Mouse (Mus musculus) heart, adult 2 months (tissue): ENCODE measurements at regions not wholly inside any gene's neighbourhood (a gene's known extent, or its start where the extent isn't known, plus 50 kb on each side); places are given as distances from the start of the nearest gene placed in this dataset.

Source experiments
- DNase-seq, 2 experiments: peaks; one replicate each; pipeline ENCODE4 v3.0.0; 2021
- H3K27ac ChIP-seq: fragments of 200-600 bp; 2 replicates; pipeline ENCODE4 v1.8.1; 2022
- H3K27me3 ChIP-seq: fragments of 200-500 bp; 2 replicates; pipeline ENCODE4 v1.6.1; 2012; ENCODE audit warnings: mild to moderate bottlenecking, low read length, inconsistent platforms, mixed read lengths; ENCODE audit not compliant: control insufficient read depth, insufficient read depth
- H3K36me3 ChIP-seq: fragments of 200-500 bp; 2 replicates; pipeline ENCODE4 v1.6.1; 2012; ENCODE audit warnings: low read length, inconsistent platforms; ENCODE audit not compliant: control insufficient read depth, insufficient read depth
- H3K4me1 ChIP-seq: fragments of 200-500 bp; 2 replicates; pipeline ENCODE4 v1.6.1; 2011; ENCODE audit warnings: low read length; ENCODE audit not compliant: control insufficient read depth, insufficient read depth
- H3K4me3 ChIP-seq: fragments of 200-600 bp; 2 replicates; pipeline ENCODE4 v1.8.1; 2022
- H3K79me2 ChIP-seq: fragments of 200-500 bp; replicated peaks from 2 replicates; pipeline ENCODE4 v1.6.1; 2012; ENCODE audit warnings: mild to moderate bottlenecking, inconsistent platforms, low read length, moderate library complexity, mixed read lengths; ENCODE audit not compliant: control insufficient read depth, insufficient read depth
- H3K9ac ChIP-seq: fragments of 200-500 bp; 2 replicates; pipeline ENCODE4 v1.6.1; 2012; ENCODE audit warnings: low read depth, mild to moderate bottlenecking, control low read depth, inconsistent platforms, low read length, mixed read lengths
- CTCF ChIP-seq: fragments of 200-600 bp; IDR thresholded peaks from 2 replicates; pipeline ENCODE4 v1.8.1; 2022; ENCODE audit warnings: antibody characterized with exemption, mild to moderate bottlenecking, moderate library complexity
- EP300 ChIP-seq: fragments of 200-500 bp; IDR thresholded peaks from 2 replicates; pipeline ENCODE4 v1.6.1; 2011; ENCODE audit warnings: low read depth, low read length, control low read depth; ENCODE audit not compliant: insufficient read depth
- POLR2A ChIP-seq: fragments of 200-500 bp; IDR thresholded peaks from 2 replicates; pipeline ENCODE4 v1.6.1; 2011; ENCODE audit warnings: mild to moderate bottlenecking, low read depth, low read length, control low read depth; ENCODE audit not compliant: insufficient read depth
- whole genome bisulfite sequencing: fragments of 180-500 bp; shearing (Covaris S2); methylation state at CpG from one replicate; pipeline ENCODE4 v1.1.7; 2018; 5-methylcytosine and 5-hydroxymethylcytosine counted together
- intact Hi-C: fragments of 180-260 bp; cut with DNase I; formaldehyde crosslinking; loops from one replicate; pipeline ENCODE4 v1.15.1; 2025

DNA sequence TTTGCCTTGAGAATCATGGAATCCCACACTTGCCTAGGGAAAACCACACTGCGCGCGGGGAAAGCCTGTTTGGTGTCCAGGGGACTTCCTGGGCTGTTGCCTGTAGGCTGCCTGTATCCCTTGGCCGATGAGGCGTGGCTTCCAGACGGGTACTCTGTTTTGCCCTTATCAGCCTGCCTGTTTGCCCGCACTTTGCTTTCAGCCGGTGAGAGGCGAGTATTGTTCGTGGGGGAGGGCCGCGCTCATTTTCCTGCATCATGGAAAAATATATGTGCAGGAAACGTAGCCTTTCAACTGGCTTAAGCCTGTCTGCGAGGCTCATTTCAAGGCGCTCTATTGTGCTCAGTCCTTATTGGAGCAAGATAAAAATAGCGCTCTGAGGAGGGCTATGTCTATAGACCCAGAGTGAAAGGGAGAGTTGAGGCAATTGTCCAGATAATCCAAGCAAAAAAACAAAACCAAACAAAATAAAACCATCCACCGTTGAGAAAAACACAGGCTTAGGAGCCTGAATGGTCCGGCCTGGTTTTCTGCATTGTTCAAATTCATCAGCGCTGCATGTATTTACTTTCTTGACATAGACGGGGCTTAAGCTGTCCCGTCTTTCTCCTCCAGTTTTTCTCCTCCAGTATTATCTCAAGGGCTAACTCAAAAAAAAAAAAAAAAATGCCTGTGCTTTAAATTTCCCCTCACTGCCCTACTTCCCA lies 67.9 kb downstream of the Klf5 start:
- Histone ChIP-seq H3K79me2 (no peaks in the 10 kb centered on the region), H3K36me3 (no peaks in the 10 kb centered on the region), H3K9ac (no peak overlapping the region), H3K27me3 (no peaks in the 10 kb centered on the region), H3K27ac (no peak overlapping the region), H3K4me3 (no peak overlapping the region), H3K4me1 (no peaks in the 10 kb centered on the region)
- 26% methylated on average over 21 of the region's 21 CpGs for WGBS
- no peak for DNase-seq
- TF ChIP-seq CTCF (no peak), POLR2A (no peak), EP300 (no peak)
- intact Hi-C loops, result no loop called here

DNA sequence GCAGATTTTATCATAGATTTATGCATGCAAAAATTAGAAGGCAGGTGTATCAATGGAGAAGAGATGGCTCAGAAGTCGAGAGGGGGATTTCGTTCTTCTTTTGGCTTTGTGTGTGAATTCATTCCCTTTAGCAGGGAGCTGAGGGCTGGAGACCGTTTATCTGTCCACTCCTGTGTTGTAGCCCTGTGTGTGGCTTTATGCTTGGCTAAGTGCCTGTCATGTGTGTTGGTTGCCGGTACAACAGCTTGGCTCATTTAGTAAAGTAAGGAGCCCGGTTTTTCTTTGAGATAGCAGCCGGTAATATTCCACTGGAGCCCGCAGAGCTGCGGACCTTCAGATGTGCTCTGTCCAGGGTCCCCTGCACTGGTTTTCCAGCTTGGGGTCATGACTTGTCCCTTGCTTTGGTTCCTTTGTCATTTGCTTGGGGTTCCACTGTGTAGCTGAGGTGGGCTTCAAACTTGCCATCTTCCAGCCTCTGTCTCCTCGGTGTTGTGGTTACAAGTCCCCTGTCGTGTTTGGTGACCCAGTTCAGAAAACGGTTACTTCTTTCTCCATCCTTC lies 68.6 kb downstream of the Klf5 start:
- TF ChIP-seq POLR2A (no peak), EP300 (no peak), CTCF (no peak)
- no peak overlapping the region for H3K27ac ChIP-seq
- no peaks in the 10 kb centered on the region for H3K36me3 ChIP-seq
- no peaks in the 10 kb centered on the region for H3K4me1 ChIP-seq
- WGBS, result 51% methylated on average over 11 of the region's 11 CpGs
- H3K9ac ChIP-seq, result no peak overlapping the region
- no peak for DNase-seq
- no peaks in the 10 kb centered on the region for H3K27me3 ChIP-seq
- no peaks in the 10 kb centered on the region for H3K79me2 ChIP-seq
- intact Hi-C loops, result no loop called here
- H3K4me3 ChIP-seq, result no peak overlapping the region

DNA sequence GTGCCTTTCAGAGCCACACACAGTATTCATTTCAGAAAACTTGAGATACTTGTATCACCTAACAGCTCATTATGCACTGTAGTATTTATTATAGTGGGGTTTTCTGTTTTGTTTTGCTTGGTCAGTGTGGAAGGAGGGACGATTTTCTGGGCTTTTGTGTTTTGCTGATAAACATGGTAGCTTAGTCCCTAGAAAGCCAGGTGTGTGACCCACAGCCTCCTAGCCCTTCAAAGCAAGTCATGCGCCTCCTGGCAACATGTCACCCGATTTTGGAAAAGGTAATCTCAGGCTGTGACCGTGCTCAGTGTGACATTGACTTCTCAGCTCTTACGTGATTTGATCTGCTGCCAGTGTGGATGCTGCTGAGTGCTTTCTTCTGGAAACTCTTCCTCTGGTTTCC lies 70.9 kb downstream of the Klf5 start:
- WGBS, result 63% methylated on average over 5 of the region's 5 CpGs
- H3K27ac ChIP-seq, result no peak overlapping the region
- no peaks in the 10 kb centered on the region for H3K79me2 ChIP-seq
- intact Hi-C loops, result no loop called here
- H3K27me3 ChIP-seq, result no peaks in the 10 kb centered on the region
- no peaks in the 10 kb centered on the region for H3K4me1 ChIP-seq
- TF ChIP-seq EP300 (no peak), CTCF (no peak), POLR2A (no peak)
- no peaks in the 10 kb centered on the region for H3K36me3 ChIP-seq
- H3K9ac ChIP-seq, result no peak overlapping the region
- no peak for DNase-seq
- no peak overlapping the region for H3K4me3 ChIP-seq

DNA sequence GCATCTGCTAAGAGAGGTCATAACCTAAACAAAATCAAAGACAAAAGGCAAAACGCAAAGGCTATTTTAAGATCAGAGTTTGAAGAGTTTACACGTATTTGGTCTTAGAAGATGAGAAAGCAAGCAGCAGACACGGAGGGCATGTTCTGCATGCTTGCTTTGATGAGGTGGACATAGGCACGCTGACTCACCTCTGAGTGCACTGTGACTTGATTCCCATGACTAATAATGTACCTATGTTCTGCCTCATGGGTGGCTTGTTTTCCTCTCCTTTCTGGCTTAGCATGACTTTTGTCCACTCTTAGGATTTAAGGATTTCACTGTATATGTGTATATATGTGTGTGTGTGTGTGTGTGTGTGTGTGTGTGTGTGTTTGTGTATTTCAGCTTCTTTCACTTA lies 75.2 kb downstream of the Klf5 start:
- Histone ChIP-seq H3K79me2 (no peaks in the 10 kb centered on the region), H3K4me3 (no peak overlapping the region), H3K4me1 (no peaks in the 10 kb centered on the region), H3K27ac (no peak overlapping the region), H3K36me3 (no peaks in the 10 kb centered on the region), H3K9ac (no peak overlapping the region), H3K27me3 (no peaks in the 10 kb centered on the region)
- TF ChIP-seq CTCF, result no peak
- no peak for DNase-seq
- 62% methylated on average over 4 of the region's 4 CpGs for WGBS
- intact Hi-C loops, result no loop called here

DNA sequence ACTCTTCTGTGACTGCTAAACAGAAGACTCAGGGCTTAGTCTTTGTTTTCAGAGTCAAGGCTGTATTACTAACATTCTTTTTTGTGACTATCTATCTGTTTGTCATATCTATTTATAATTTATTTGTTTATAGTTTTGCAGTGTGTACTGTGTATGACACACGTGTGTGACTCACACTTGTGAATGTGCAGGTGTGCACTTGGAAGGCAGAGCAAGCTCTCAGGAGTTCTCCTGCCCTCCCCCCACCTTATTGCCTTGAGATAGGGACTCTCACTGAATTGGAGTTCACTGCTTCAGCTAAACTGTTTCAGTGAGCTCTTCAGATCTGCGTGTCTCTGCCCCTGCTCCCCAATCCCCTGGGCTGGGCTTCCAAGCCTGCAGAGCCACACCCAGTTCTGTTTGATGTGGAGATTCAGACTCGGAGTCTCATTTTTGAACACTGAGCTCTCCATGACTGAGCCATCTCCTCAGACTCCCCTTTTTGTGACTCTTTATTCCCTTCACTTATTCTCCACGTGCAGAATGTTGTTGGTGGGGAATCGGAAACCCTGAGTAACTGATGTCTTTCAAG lies 76.6 kb downstream of the Klf5 start:
- no peaks in the 10 kb centered on the region for H3K27me3 ChIP-seq
- WGBS, result 56% methylated on average over 5 of the region's 5 CpGs
- H3K36me3 ChIP-seq, result no peaks in the 10 kb centered on the region
- no peak for TF ChIP-seq EP300
- no peak for TF ChIP-seq POLR2A
- TF ChIP-seq CTCF, result no peak
- DNase-seq, result no peak
- no peaks in the 10 kb centered on the region for H3K79me2 ChIP-seq
- no peak overlapping the region for H3K4me3 ChIP-seq
- H3K9ac ChIP-seq, result no peak overlapping the region
- no peak overlapping the region for H3K27ac ChIP-seq
- H3K4me1 ChIP-seq, result no peaks in the 10 kb centered on the region
- intact Hi-C loops, result no loop called here

DNA sequence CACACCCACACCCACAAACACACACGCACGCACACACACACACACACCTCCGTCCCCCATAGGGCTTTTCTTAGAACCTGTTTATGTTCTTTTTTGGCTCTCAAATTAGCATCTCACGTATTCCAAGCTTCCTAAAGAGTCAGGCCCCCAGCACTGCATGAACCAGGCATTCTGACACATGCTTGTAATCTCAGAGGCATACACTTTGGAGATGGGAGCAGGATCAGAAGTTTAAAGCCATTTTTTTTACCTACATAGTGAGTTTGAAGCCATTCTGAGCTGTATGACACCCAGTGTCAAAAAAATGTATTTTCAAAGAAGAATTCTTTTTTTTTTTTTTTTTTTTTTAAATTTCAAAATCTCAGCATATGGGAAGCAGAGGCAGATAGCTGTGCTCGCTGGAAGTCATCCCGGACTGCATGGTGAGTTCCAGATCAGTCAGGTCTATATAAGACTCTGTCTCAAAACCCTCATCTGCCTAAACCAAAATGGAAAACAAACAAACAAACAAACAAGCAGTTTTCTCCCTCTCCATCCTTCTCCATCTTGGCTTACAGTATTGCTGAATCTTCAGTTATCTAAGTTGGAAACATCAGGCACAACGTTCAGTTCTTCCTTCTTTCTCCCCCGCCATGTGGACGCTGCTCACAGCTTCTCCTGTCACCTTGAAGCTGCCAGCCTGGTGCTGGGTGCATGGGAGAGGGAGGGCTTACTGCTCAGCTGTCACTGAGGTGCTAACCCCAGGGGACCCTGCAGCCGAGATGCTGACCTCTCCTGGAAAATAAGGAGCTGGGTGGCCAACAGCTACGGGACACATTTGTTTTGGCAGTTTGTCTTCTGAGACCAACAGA lies 78.4 kb downstream of the Klf5 start:
- 69% methylated on average over 11 of the region's 11 CpGs for WGBS
- Histone ChIP-seq H3K4me1 (no peaks in the 10 kb centered on the region), H3K27me3 (no peaks in the 10 kb centered on the region), H3K36me3 (no peaks in the 10 kb centered on the region), H3K27ac (no peak overlapping the region), H3K79me2 (no peaks in the 10 kb centered on the region), H3K9ac (no peak overlapping the region), H3K4me3 (no peak overlapping the region)
- intact Hi-C loops, result no loop called here
- DNase-seq, result no peak
- TF ChIP-seq EP300 (no peak), CTCF (no peak), POLR2A (no peak)
